Mouse (Mus musculus) kidney, embryonic 14.5 days (tissue): ENCODE results near the gene Azin2. TPM values are rescaled to one million over a fixed set of nuclear protein-coding genes. Genes with fewer than 3 reads are reported as not detected.

Experiments used
- ATAC-seq: fragments of 200-750 bp; cut with Nextera tagmentation; 2 replicates; pipeline ENCODE4 v1.8.0; 2017; ENCODE audit warnings: moderate number of reproducible peaks, mild to moderate bottlenecking, moderate TSS enrichment, moderate library complexity; ENCODE audit not compliant: low FRiP score, low TSS enrichment
- H3K27ac ChIP-seq: fragments of 300-500 bp; sonication (generic); 2 replicates; pipeline ENCODE4 v1.5.1; 2014; ENCODE audit warnings: low read depth, mild to moderate bottlenecking, low read length, moderate library complexity, mixed read lengths
- H3K27me3 ChIP-seq: fragments of 300-500 bp; sonication (generic); 2 replicates; pipeline ENCODE4 v1.6.1; 2014; ENCODE audit warnings: mild to moderate bottlenecking, low read length; ENCODE audit not compliant: control insufficient read depth, insufficient read depth
- H3K36me3 ChIP-seq: fragments of 300-500 bp; sonication (generic); 2 replicates; pipeline ENCODE4 v1.6.1; 2014; ENCODE audit warnings: low read length, mixed read lengths; ENCODE audit not compliant: control insufficient read depth, insufficient read depth
- H3K4me1 ChIP-seq: fragments of 300-500 bp; sonication (generic); 2 replicates; pipeline ENCODE4 v1.6.1; 2014; ENCODE audit warnings: low read length, mixed read lengths; ENCODE audit not compliant: control insufficient read depth, insufficient read depth
- H3K4me2 ChIP-seq: fragments of 300-500 bp; sonication (generic); replicated peaks from 2 replicates; pipeline ENCODE4 v1.6.1; 2014; ENCODE audit warnings: low read depth, mild to moderate bottlenecking, low read length
- H3K4me3 ChIP-seq: fragments of 300-500 bp; sonication (generic); 2 replicates; pipeline ENCODE4 v1.5.1; 2014; ENCODE audit warnings: mild to moderate bottlenecking, low read length
- H3K9ac ChIP-seq: fragments of 300-500 bp; sonication (generic); 2 replicates; pipeline ENCODE4 v1.6.1; 2014; ENCODE audit warnings: low read depth, mild to moderate bottlenecking, low read length, moderate library complexity
- H3K9me3 ChIP-seq: fragments of 300-500 bp; sonication (generic); 2 replicates; pipeline ENCODE4 v1.6.1; 2016; ENCODE audit warnings: low read length; ENCODE audit not compliant: control insufficient read depth
- WGBS: fragments of 180-500 bp; shearing (Covaris S2); extraction: QIAGEN DNeasy Blood & Tissue Kit; methylation state at CpG from one replicate; pipeline ENCODE4 v1.1.7; 2014; 5-methylcytosine and 5-hydroxymethylcytosine counted together
- polyA plus RNA-seq: library from polyadenylated mRNA; unstranded; fragments of >200 nt; fragmentation: Nextera tagmentation; extraction: Ambion mirVana; gene quantifications from 2 replicates; pipeline ENCODE4 v1.2.1, GENCODE M21; 2014

Azin2 gene
- polyA plus RNA-seq, 1 experiment from 2014 or later = 17.0 TPM

DNA sequence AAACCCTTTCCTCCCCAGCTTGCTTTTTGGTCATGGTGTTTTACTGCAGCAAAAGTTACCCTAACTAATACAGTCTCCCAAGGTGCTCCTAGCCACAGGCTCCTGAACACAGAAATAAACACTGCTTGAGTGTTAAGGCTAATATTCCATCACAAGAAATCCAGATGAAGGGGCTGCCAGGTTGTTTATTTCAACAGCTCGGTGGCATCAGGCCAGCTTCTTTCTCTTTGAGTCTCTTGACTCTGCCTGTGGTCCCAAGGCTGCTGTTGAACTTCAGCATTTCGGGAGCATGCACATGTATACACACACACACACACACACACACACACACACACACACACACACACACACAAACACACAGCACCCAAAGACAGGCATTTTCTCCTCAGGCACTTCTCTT is 20.9 kb upstream of the Azin2 start:
- Histone ChIP-seq H3K27me3 (no peaks in the 10 kb centered on the region), H3K4me3 (no peak overlapping the region), H3K9ac (no peak overlapping the region), H3K27ac (no peak overlapping the region), H3K36me3 (no peaks in the 10 kb centered on the region), H3K4me2 (no peak overlapping the region), H3K9me3 (no peaks in the 10 kb centered on the region), H3K4me1 (0 out of 2 replicates have a peak, but pooled peaks cover 3% of the 10 kb centered on the region)
- 81% methylated on average over 2 of the region's 2 CpGs for WGBS
- no peak for ATAC-seq

DNA sequence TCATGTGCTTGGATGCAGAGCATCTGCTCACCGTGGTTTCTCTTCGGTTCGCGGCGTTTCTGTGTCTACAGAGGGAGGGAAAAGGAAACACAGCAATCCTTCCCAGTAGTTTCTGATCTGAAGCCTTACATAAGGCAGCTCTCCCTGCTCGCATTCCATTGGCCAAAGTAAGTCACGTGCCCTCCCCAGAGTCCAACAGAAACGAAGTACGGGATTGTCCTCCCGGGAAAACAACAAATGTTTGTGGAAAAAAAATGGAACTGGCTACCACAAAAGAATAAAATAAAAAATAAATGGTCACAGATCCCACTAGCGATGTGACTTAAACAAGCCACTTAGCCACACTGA is 19.6 kb upstream of the Azin2 start:
- H3K27ac ChIP-seq = no peak overlapping the region

DNA sequence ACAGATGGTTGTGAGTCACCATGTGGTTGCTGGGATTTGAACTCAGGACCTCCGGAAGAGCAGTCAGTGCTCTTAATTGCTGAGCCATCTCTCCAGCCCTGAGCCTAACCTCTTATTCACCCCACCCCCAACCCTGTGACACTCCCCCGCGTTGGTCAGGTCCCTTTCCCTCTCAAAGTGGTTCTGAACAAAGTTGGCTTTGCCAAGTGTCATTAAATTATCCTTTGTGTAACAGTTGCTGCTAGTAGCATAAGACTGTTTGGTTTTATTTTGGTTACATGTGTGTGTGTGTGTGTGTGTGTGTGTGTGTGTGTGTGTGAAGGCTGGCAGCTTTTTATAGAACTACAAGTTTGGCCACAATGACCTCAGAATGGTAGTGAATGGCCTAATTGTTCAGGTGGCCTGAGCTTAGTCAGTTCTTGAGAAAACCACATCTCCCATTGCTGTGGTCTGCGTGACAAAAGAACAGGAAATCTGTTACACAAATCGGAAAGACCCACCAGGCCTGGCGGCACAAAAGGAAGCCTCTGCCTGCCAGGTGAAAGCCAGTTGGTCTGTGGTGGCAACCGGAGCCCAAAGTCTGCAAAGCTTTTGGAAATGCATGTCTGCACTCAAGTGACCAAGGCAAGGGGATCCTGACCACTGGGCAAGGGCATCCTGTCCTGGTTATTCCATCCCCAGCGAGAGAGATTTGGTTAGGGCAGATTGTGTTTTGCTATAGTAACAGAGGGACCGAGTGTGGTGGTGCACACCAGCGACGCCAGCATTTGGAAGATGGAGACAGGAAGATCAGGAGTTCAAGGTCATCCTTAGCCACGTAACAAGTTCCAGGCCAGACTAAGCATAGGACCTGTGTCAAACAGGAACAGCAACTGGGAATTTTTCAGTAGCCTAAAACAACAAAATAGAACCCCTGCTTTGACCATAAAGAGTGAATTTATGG is 18.9 kb upstream of the Azin2 start:
- WGBS = 77% methylated on average over 12 of the region's 12 CpGs
- H3K36me3 ChIP-seq = no peaks in the 10 kb centered on the region
- no peaks in the 10 kb centered on the region for H3K9me3 ChIP-seq
- no peak for ATAC-seq
- 0 out of 2 replicates have a peak, but pooled peaks cover 3% of the 10 kb centered on the region for H3K4me1 ChIP-seq
- no peak overlapping the region for H3K27ac ChIP-seq
- H3K9ac ChIP-seq = no peak overlapping the region
- H3K4me2 ChIP-seq = no peak overlapping the region
- no peak overlapping the region for H3K4me3 ChIP-seq
- H3K27me3 ChIP-seq = no peaks in the 10 kb centered on the region

More for the DNA sequence above, 19.6 kb upstream of the Azin2 start:
- no peaks in the 10 kb centered on the region for H3K9me3 ChIP-seq
- no peak overlapping the region for H3K4me3 ChIP-seq
- ATAC-seq = no peak
- WGBS = 66% methylated on average over 11 of the region's 11 CpGs
- H3K4me2 ChIP-seq = no peak overlapping the region
- 0 out of 2 replicates have a peak, but pooled peaks cover 3% of the 10 kb centered on the region for H3K4me1 ChIP-seq
- no peaks in the 10 kb centered on the region for H3K36me3 ChIP-seq
- H3K27me3 ChIP-seq = no peaks in the 10 kb centered on the region
- no peak overlapping the region for H3K9ac ChIP-seq

DNA sequence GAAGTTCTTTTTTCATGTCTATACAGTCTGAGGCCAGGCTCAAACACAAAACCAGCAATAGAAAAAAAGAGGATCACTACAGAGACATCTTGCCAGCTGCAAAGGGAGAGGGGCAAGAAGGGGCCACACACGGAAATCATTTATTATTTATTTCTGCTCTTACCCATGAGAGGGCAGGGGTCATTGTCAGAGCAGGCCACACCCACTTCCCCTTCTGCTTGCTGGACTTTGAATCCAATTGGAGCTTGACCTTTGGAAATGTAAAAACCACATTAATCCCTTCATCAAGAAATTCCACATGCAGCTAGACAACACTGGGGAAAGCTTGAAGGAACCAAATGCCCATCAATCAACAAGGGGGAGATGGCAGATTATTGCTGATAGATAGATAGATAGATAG is 16.4 kb upstream of the Azin2 start:
- Histone ChIP-seq H3K9me3 (no peaks in the 10 kb centered on the region), H3K4me1 (0 out of 2 replicates have a peak, but pooled peaks cover 1% of the 10 kb centered on the region), H3K27me3 (no peaks in the 10 kb centered on the region), H3K36me3 (no peaks in the 10 kb centered on the region), H3K4me3 (no peak overlapping the region), H3K9ac (no peak overlapping the region), H3K4me2 (no peak overlapping the region), H3K27ac (no peak overlapping the region)
- no peak for ATAC-seq
- 33% methylated on average over 1 of the region's 1 CpGs for WGBS

DNA sequence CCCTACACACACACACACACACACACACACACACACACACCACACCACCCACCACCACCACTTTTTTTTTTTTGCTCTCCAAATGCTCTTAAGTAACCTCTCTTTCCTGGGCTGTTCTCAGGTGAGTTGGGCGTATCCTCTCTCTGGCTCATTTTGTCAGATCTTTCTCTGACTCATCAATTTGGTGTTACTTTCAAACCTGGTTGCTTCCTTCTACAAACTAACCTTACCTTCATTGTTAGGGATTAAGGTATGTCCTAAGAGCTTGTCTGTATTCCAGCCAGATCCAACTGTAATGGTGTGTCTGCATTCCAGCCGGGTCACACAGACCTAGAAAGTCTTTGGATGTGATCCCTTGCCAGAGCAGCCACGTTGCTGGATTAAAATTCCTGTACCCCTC is 15.0 kb upstream of the Azin2 start:
- no peak for ATAC-seq
- WGBS = 82% methylated on average over 3 of the region's 3 CpGs

DNA sequence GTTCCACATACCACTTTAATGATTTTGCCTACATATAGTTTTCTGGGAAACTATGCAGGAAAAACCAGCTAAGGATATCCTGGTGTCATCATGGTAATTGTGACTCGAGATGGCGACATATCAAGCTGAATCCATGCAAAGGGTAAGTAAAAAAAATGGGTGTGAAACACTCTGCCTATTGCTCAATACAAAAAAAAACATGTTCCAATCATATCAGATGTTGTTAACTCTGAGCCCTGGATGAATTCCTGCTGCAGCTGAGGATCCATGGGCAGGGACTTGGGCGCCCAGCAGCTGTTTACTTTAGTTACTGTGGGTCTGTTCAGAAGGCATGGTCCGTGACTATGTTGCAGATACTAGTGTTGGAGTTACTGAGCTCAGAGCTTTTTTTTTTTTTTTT is 14.3 kb upstream of the Azin2 start:
- ATAC-seq = no peak
- Histone ChIP-seq H3K27me3 (no peaks in the 10 kb centered on the region), H3K4me3 (no peak overlapping the region), H3K4me2 (no peak overlapping the region), H3K4me1 (no peaks in the 10 kb centered on the region), H3K9ac (no peak overlapping the region), H3K9me3 (no peaks in the 10 kb centered on the region), H3K36me3 (no peaks in the 10 kb centered on the region), H3K27ac (no peak overlapping the region)
- 88% methylated on average over 4 of the region's 4 CpGs for WGBS

More for the DNA sequence above, 15.0 kb upstream of the Azin2 start:
- H3K27ac ChIP-seq = no peak overlapping the region
- H3K27me3 ChIP-seq = no peaks in the 10 kb centered on the region
- no peak overlapping the region for H3K4me2 ChIP-seq
- H3K36me3 ChIP-seq = no peaks in the 10 kb centered on the region
- no peaks in the 10 kb centered on the region for H3K9me3 ChIP-seq
- H3K9ac ChIP-seq = no peak overlapping the region
- no peaks in the 10 kb centered on the region for H3K4me1 ChIP-seq
- no peak overlapping the region for H3K4me3 ChIP-seq

DNA sequence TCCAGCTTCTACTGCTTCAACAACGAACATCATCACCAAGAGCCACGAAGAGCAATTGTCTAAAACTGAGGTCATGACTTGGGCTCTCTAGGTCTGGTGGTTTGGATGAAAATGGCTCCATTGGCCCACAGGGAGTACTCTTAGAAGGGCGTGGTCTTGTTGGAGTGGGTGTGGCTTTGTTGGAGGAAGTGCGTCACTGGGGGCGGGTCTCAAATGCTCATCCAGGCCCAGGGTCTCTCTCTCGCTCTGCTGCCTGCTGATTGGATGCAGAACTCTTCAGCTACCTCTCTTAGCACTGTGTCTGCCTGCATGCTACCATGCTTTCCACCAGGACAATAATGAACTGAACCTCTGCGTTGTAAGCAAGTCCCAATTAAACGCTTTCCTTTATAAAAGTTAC is 12.4 kb upstream of the Azin2 start:
- no peak overlapping the region for H3K27ac ChIP-seq
- no peak overlapping the region for H3K9ac ChIP-seq
- no peaks in the 10 kb centered on the region for H3K27me3 ChIP-seq
- H3K4me2 ChIP-seq = no peak overlapping the region
- WGBS = 83% methylated on average over 8 of the region's 8 CpGs
- H3K36me3 ChIP-seq = no peaks in the 10 kb centered on the region
- no peaks in the 10 kb centered on the region for H3K4me1 ChIP-seq
- ATAC-seq = no peak
- no peaks in the 10 kb centered on the region for H3K9me3 ChIP-seq
- no peak overlapping the region for H3K4me3 ChIP-seq

DNA sequence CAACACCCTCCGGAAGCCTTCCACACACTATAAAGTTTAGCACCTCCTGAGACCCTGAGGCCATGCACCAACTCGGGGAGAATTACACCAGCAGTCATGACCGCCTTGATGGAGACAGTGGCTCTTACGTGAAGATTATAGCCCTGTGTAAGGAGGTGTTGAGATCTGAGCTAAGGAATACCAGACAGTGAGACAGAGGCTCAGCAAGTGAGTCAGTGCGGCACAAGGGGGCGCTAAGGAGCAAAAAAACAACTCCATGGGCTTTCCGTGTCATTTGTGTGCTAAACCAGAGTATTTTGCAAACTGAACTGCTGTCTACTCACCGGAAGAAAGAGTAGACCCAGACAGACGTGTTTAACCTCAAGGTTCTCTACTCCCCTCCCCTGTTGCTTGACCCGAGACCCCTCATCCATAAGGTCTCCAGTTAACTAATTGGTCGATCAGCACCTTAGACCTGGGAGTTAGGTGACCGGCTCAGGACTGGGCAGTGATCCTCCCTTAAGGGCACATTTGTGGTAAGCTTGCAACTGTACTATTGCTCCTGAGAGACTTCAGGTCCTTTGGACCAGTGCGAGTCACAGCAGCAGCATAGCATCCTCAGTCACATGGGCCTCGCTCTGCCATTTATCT is 8.9 kb upstream of the Azin2 start:
- H3K4me3 ChIP-seq = no peak overlapping the region
- no peak overlapping the region for H3K27ac ChIP-seq
- no peaks in the 10 kb centered on the region for H3K27me3 ChIP-seq
- no peak overlapping the region for H3K9ac ChIP-seq
- 34% methylated on average over 14 of the region's 14 CpGs for WGBS
- ATAC-seq = peak; percentile 69
- no peaks in the 10 kb centered on the region for H3K9me3 ChIP-seq
- no peak overlapping the region for H3K4me2 ChIP-seq
- H3K4me1 ChIP-seq = 0 out of 2 replicates have a peak, but pooled peaks cover 3% of the 10 kb centered on the region
- H3K36me3 ChIP-seq = no peaks in the 10 kb centered on the region

DNA sequence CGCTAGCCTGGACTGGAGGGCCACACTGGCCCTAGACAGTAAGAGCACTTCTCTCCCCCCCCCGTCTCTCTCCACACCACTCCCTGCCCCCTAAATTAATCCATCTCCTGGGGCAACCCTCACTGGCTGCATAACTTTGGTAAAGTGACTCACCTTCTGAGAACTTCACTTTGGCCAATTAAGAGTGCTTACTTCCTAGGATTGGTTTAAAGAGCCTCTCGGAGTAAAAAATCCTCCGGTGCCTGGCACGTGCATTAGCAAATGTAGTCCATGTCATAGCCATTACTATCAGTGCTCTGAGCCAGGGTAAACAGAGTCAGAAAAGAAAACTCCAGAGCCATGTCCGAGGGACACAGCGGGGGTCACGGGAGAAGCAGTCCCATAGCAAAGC is 8.2 kb upstream of the Azin2 start:
- Histone ChIP-seq H3K4me2 (no peak overlapping the region), H3K4me1 (0 out of 2 replicates have a peak, but pooled peaks cover 3% of the 10 kb centered on the region), H3K9ac (no peak overlapping the region), H3K9me3 (no peaks in the 10 kb centered on the region), H3K27ac (no peak overlapping the region), H3K36me3 (no peaks in the 10 kb centered on the region), H3K4me3 (no peak overlapping the region), H3K27me3 (no peaks in the 10 kb centered on the region)
- 73% methylated on average over 7 of the region's 8 CpGs for WGBS
- ATAC-seq = no peak
